Mouse (Mus musculus) fat pad, adult 2 months (tissue): ENCODE results near the gene Actr3.

Source experiments
- DNase-seq: peaks from one replicate; pipeline ENCODE4 v3.0.0-alpha.2; 2011; ENCODE audit warnings: low read depth, low spot score; ENCODE audit errors: extremely low read depth

Actr3 gene

GRCm38 (mm10) chr1:125365576-125365975, 70.0 kb downstream of the Actr3 start:
- DNase-seq, result no peak

GRCm38 (mm10) chr1:125351416-125352037, 84.0 kb downstream of the Actr3 start:
- DNase-seq, result no peak

- no peak for DNase-seq
Measured at GRCm38 (mm10) chr1:125350843-125351242, 84.7 kb downstream of the Actr3 start.

GRCm38 (mm10) chr1:125345854-125346253, 89.7 kb downstream of the Actr3 start:
- DNase-seq, result no peak

GRCm38 (mm10) chr1:125345448-125345847, 90.1 kb downstream of the Actr3 start:
- DNase-seq, result no peak

- no peak for DNase-seq
Measured at GRCm38 (mm10) chr1:125343105-125343504, 92.4 kb downstream of the Actr3 start.
